Mouse (Mus musculus) left cerebral cortex, postnatal 10 days (tissue): Measurements from ENCODE around the gene Ahcyl2. TPM values are rescaled to one million over a fixed set of nuclear protein-coding genes. Genes with fewer than 3 reads are reported as not detected.
"Not testable (repeated sequence)": the region's sequence is repeated elsewhere in the genome, so short reads cannot be mapped to it uniquely, and the experiment has no call there.

Source experiments
- DNase-seq, 2 experiments: peaks; one replicate each; pipeline ENCODE4 v3.0.0; 2021 to 2022; ENCODE audit warnings: low spot score in 2 of 2, mixed read lengths in 1 of 2; ENCODE audit errors: extremely low spot score in 1 of 2
- intact Hi-C: fragments of 180-260 bp; cut with DNase I; formaldehyde crosslinking; loops from one replicate; pipeline ENCODE4 v1.15.1; 2025
- total RNA-seq, 2 experiments: library from RNA; stranded (reverse); gene quantifications; 2 replicates each; pipeline ENCODE4 v1.2.3; 2021

Gene Ahcyl2
- total RNA-seq, 2 experiments from 2014 or later: 67.9 to 75.9 TPM

DNA sequence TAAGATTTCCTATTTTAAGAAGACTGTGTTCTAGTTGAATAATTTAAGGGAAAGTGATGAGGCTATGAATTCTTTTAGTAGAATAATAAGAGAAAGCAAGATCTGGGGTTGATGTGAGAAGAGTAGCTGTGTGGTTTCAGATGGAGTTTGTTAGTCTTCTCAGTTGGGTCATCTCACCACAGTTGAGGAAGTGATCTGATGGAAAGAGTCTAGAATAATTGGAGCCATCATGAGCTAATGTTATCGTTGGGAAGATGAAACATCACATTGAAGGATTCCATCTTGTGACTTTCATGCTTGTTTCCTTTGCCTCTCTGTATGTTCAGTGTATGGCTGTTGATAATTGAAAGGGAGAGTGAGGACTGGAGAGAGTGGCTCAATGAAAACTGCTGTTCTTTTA is 35.2 kb downstream of the Ahcyl2 start:
- no peak for DNase-seq
- intact Hi-C loops: no loop called here

DNA sequence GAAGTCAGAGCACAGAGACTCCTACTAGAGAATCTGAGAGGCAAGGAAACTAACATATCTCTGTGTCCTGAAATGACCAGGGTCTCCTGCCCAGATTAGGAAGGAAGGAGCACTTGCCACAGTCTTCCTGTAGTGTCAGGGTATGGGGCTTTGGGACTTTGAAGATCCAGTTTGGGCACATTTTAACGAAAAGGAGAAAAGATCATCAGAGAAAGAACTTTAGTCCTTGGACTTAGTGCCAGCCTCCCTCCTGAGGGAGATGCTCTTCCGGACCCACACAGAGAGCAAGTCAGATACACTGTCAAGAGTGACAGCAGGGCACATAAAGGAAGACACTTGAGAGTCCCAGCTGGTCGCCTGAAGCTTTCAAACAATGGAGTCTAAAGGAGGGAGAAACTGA is 36.2 kb downstream of the Ahcyl2 start:
- DNase-seq: no peak
- intact Hi-C loops: no loop called here

DNA sequence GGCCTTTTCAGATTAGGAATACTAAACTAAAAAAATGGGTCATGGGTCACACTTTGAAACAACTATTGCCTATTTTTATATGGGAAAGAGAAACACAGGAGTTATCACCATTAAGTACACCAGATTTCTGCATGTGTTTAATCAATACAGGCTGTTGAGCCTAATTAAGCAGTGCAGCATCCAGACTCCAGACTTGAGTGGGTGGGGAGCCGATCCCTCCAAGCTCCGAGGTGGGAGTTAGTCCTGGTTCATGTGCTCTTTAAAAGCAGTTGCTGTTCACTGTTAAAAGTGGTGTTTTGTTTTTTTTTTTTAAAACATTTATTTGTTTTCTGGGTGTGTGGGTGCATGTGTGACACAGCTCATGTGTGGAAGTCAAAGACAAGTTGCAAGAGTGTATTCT is 37.6 kb downstream of the Ahcyl2 start:
- intact Hi-C loops: no loop called here
- no peak for DNase-seq

DNA sequence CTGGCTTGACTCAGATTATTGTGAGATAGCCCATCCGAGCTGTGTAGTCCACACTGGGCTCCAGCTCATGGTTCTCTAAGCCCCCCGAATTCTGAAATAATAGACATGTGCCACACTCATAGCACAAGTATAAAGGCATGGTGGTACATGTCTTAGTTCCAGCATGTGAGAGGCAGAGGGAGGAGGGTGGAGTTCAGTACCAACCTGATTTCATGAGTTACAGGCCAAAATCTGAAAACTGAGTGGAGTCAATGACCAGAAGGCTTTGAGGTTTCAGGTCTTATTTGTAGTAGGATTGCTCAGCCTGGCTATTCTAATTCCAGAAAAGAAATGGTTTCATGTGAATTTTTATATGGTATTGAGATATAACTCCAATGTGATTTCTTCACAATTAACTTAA is 44.3 kb downstream of the Ahcyl2 start:
- DNase-seq: no peak

DNA sequence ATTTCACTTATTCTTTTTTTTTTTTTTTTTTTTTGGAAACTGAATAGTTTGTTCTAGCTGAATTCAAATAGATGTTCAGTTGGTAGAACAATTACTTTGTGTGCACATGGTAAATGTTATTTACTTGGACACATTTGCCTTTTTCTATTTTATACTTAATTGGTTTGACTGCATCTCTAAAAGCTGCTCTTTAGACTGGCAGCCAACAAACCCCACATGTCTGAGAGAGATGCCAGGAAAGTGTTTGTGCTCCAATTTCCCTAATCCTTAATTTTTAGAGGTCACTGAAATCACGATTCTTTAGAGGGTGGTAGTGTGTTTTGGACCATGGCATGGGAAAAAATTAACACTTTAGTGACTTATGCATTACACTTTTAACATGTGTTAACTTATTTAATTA is 44.8 kb downstream of the Ahcyl2 start:
- no peak for DNase-seq
- intact Hi-C loops: loop anchor here (2.0 kb wide), 1 partner anchor 44 kb away; the partner anchor contains the start of gene Ahcyl2

More for the DNA sequence above, 44.3 kb downstream of the Ahcyl2 start:
- intact Hi-C loops: loop anchor here (2.0 kb wide), 1 partner anchor 43 kb away; the partner anchor contains the start of gene Ahcyl2

DNA sequence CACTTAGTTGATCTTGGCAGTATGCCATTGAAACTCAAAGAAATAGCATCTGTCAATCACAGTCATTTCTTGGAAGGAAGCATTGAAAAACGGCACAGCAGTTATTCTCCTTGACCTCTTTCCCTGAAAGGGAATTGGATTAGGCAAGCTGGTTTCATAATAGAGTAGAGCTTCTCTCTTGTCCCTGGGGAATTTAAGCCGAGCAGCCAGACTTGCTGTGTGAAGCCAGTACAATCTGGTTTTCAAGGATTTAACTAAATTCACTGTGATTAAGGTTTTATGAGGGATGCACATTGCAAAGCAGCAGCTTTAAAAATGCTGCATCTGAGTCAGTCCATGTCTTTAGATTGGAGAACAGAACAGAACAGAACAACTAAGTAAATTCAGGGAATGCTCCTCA is 46.8 kb downstream of the Ahcyl2 start:
- DNase-seq: peak in 1 of 2 experiments; percentile 31
- intact Hi-C loops: loop anchor here (5.0 kb wide), 1 partner anchor 102 kb away; no protein-coding TSS in a partner anchor

DNA sequence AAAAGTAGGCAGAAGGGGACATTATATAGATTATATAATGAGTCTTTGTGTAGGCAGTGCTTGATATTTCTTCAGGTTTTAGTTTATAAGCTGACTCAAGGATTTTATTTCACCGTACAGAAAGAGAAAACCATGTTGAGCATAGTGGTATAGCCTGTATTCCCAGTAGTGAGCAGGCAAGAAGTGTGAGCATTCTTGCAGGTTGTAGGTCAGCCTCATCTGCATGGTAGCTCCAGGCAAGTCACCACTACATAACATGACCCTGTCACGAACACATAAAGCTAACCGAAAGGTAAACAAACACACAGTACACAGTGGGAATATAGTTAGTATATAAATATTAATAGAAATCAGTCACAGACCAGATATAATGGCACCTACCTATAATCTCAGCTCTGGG is 47.2 kb downstream of the Ahcyl2 start:
- DNase-seq: no peak
- intact Hi-C loops: loop anchor here (5.0 kb wide), 1 partner anchor 103 kb away; no protein-coding TSS in a partner anchor

DNA sequence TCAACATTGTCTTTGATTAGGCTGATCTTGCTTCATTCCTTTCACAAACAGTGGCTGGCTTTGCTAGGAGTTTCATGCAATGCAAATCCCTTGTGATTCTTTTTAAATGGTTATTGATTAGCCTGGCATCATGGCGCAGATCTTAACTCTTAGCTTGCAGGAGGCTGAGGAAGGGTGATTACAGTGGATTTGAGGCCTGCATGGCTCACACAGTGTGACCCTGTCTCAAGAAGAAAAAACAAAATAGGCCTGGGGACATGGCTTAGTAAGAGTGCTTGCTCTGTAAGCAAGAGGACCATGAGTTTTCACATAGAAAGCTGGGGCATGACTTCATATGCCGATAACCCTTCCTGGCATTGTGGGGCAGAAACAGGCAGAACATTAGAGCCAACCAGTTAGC is 47.8 kb downstream of the Ahcyl2 start:
- DNase-seq: no peak
- intact Hi-C loops: loop anchor here (5.0 kb wide), 1 partner anchor 103 kb away; no protein-coding TSS in a partner anchor

DNA sequence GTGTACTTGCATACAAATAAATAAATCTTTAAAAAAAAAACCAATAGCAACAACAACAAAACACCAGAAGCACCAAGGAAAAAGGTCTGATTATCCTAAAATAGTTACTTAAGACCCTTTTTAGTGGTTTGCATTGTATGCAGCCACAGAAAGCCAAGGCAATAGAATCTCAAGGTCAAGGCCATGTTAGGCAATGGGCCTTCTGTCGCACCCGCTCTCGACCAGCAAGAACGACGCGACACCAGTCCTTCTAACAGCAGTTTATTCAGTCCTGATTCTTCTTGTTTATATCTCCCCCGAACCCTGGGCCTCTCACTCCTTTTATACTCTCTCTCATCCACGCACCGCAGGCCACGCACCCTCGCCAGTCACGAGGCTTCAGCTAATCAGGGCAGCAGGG is 48.6 kb downstream of the Ahcyl2 start:
- DNase-seq: not testable (repeated sequence)
- intact Hi-C loops: loop anchor here (5.0 kb wide), 1 partner anchor 104 kb away; no protein-coding TSS in a partner anchor

DNA sequence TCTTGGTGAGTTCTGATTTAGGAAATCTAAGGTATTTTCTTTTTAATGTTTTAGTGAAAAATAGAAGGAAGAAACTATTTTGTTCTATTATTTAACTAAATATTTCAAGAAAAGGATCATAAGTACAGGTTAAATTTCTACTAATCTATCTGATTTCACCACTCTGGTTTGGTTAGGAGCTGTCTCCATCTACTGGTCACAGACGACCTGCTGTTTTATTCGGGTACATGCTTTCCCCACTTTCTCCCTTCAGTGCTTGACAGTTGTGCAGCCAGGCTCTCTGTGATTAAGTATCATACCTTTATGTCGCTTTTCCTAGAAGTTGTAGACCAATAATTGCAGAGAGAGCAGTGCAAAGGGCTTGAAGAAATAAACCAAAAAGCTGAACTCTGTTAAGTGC is 51.5 kb downstream of the Ahcyl2 start:
- peak in 1 of 2 experiments; percentile 27 for DNase-seq
- intact Hi-C loops: loop anchor here (5.0 kb wide), 1 partner anchor 107 kb away; no protein-coding TSS in a partner anchor

DNA sequence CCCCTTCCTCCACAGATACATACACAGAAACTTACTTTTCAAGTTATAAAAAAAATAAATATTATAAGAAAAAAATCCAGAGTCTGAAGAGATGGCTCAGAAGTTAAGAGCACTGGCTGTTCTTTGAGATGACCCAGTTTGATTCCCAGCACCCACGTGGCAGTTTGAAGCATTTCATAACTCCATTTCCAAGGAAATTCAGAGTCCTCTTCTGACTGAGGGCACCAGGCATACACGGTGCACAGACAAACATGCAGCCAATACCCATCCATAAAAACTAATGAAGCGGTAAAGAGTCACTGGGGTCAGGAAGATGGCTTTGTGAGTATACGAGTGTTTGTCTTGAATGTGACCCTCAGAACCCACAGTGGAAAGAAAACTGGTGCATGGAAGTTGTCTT is 52.5 kb downstream of the Ahcyl2 start:
- DNase-seq: no peak
- intact Hi-C loops: no loop called here

DNA sequence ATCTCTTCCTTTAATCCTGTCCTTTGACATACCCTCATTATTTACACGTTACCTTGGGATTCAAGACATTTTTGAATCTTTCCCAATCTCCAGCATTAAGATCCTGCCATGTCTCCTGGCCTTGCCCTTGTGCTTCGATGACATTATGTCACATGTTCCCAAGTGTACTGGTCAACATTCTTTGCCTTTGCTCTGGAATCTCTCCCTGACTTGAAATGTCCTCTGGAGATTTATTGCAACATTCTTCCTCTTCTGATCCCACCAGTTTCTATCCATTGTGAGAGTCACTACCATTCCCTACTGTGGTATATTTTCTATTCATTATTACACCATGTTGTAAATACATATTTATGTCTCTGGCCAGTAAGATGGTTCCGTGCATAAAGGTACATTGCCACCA is 53.1 kb downstream of the Ahcyl2 start:
- no peak for DNase-seq
- intact Hi-C loops: no loop called here

DNA sequence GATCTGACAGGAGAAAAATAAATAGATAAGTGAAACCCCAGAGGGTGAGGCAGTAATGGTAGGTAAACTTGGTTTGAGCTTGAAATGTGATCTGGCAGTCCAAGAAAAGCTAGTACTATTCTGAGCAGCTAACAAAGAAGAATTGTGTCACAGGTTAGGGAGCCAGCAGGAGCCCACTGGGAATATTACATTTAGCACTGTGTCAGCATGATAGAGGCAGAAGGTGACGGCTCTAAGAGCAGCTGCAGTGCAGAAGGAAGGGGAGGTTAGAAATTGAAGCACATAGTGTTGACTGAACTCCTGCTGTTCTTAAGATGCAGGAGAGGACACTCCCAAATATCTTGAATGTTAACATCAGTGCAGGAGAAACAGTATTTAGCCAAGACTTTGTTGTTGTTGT is 54.0 kb downstream of the Ahcyl2 start:
- no peak for DNase-seq
- intact Hi-C loops: no loop called here

DNA sequence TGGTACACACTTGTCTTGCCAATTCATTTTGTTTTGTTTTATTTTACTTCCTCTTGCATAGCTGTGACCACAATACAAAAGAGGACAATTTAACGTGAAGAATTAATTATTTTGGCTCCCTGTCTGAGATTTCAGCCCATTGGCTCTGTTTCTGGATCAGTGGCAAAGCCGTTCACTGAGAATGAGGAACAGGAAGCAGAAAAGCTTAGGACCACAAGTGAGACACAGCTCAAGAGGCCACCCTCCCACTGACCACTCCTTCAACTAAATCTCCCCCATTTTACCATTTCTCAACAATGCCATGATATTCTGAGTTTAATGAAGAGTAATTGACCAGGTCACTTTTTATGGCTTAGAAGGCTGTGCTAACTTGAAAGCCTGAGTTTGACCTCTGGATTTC is 57.5 kb downstream of the Ahcyl2 start:
- intact Hi-C loops: no loop called here
- DNase-seq: no peak

DNA sequence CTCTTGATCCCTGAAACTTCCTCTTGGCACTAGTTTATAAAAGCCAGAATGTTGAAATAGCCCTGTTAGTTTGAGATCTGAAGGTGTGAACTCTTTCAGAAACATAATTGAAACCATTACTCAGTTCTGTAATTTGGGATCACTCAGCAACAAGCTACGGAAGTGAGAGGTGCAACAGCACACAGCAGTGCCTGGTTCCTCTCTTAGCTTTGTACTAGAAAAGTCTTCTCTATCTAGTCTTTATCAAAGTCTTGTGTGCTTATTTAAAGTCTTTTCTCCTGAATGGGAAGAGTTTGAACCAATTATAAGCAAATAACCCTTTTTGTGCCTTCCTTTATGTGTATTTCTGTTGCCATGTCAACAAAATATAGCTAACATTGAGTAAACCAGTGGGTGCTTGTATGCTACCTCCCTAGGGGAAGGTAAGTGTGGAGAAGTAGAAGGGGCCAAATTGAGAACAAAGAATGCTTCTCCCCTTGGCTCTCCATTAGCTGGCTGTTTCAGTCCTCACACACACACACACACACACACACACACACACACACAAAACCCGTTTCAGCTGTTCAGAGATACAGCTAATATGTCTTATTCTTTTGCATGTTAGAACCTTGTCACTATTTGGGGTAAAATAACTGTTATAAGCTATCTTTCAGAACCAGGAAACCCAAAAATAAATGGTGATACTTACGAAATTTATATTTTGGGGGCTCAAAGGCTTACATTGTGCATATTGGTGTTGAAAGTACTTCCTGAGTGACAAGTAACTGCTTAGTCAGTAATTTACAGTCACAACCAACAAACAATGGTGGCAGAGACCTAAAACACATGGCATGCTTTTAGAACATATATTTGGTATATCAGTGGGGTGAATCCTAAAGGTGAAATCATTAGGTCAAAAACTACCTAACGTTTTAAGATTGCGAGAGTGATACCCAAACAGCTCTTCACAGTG is 59.8 kb downstream of the Ahcyl2 start:
- DNase-seq: no peak
- intact Hi-C loops: no loop called here

DNA sequence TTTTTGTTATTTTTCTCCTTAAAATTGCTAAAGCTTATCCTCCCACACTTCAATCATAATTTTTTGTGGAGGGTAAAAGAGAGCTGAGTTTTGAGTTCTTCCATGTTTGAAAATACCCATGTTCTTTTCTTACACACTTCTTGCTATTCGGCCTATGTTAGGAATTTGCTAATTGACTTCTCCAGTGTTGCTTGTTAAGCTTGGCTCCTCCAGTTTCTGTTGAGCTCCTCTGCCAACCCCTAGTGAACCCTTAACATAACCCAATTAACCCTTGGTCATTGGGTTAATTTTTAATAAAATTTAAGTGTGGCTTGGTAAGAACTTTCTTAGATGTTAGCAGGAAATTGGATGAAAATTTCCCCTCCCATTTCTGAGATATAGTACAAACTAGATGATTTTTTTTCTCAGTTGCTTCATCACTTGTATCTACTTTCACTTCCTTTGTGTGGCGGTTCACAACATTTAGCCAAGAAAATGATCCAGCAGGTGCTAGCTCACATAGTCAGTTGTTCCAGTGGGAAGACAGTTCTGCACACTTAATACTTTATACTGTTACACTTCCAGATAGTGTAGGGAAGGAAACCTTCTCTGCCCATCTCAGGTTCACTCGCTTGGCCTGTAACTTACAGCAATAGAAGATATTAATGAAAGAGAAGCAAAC is 60.9 kb downstream of the Ahcyl2 start:
- intact Hi-C loops: no loop called here
- no peak for DNase-seq

DNA sequence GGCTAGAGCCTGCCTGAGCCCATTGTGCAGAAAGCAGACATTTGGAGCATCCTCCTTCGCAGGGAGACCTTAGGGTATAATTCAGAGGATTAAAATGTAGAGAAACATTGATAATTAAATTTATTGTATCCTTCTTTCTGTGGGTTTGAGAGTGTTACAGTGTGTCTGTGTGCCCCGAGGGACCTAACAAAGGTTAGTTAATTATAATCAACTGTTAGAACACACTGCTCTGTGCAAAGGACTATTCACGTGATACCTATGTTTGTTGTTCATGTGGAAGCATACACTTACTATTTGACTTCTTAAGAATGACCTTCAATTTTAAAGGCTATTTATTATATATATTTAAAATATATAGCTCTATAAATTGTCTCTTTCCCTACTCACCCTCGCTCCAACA is 64.5 kb downstream of the Ahcyl2 start:
- no peak for DNase-seq
- intact Hi-C loops: no loop called here

DNA sequence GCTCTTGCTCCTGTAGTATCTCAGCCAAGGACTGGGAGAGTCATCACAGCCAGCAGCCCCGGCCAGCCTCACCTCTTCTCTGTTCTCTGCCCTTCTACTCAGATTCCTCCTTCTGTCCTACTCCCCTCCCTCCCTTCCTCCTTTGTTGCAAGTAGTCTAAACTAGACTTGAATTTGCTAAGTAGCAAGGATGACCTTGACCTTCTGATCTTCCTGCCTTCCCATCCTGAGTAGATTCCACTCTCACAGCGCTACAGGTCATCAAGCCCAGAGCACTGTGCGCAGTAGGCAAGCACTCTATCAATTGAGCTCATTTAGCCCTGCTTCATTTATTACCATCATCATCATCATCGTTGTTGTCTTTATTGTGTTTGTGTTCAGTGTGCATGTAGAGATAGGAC is 65.3 kb downstream of the Ahcyl2 start:
- no peak for DNase-seq
- intact Hi-C loops: no loop called here

DNA sequence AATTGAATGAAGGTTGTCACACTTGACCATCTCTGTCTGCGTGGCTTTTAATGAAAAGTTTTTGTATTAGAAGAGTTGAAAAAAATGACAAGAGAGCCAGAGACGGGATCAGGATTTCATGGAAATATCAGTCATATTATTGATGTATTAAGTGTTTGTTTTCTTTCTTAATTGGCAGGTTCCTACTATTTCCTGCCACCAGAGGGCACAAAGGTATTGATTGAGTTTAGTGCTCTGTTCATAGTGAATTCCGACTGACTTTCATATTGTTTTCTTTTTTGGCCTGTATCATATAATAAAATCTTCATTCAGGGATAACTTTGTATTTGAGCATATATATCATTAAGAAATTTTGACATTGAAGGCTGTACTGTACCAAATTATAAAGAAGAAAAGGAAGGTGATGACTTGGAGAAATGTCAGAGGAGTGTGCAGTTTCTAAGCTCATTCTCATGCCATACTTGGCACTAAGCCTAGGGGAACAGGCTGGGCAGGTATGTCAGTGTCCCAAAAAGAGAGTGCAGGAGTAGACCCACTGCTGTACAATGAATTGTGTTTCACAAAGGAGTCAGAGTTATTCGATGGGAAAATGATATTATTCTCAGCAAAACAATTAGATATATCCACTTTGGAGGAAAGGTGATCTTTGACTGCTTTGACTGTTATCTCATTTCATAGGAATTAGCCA is 65.9 kb downstream of the Ahcyl2 start:
- DNase-seq: no peak
- intact Hi-C loops: no loop called here
